Mouse (Mus musculus) forebrain, embryonic 13.5 days (tissue): ENCODE measurements at regions not wholly inside any gene's neighbourhood (a gene's known extent, or its start where the extent isn't known, plus 50 kb on each side); places are given as distances from the start of the nearest gene placed in this dataset.
"Not testable (repeated sequence)": the region's sequence is repeated elsewhere in the genome, so short reads cannot be mapped to it uniquely, and the experiment has no call there.

Experiments used
- ATAC-seq: fragments of 200-750 bp; cut with Nextera tagmentation; 2 replicates; pipeline ENCODE4 v1.8.0; 2017
- H3K27ac ChIP-seq: fragments of 300-500 bp; sonication (generic); 2 replicates; pipeline ENCODE4 v1.5.1; 2015; ENCODE audit warnings: inconsistent platforms, mild to moderate bottlenecking, moderate library complexity
- H3K27me3 ChIP-seq: fragments of 300-500 bp; sonication (generic); 2 replicates; pipeline ENCODE4 v1.6.1; 2015; ENCODE audit warnings: mild to moderate bottlenecking, inconsistent platforms
- H3K36me3 ChIP-seq: fragments of 300-500 bp; sonication (generic); 2 replicates; pipeline ENCODE4 v1.6.1; 2015; ENCODE audit warnings: mild to moderate bottlenecking, inconsistent platforms; ENCODE audit not compliant: poor library complexity, severe bottlenecking
- H3K4me1 ChIP-seq: fragments of 300-500 bp; sonication (generic); 2 replicates; pipeline ENCODE4 v1.6.1; 2015; ENCODE audit warnings: inconsistent platforms
- H3K4me2 ChIP-seq: fragments of 300-500 bp; sonication (generic); 2 replicates; pipeline ENCODE4 v1.6.1; 2015; ENCODE audit warnings: inconsistent platforms, mild to moderate bottlenecking, moderate library complexity
- H3K4me3 ChIP-seq: fragments of 300-500 bp; sonication (generic); 2 replicates; pipeline ENCODE4 v1.5.1; 2015; ENCODE audit warnings: mild to moderate bottlenecking, inconsistent platforms
- H3K9ac ChIP-seq: fragments of 300-500 bp; sonication (generic); 2 replicates; pipeline ENCODE4 v1.6.1; 2015; ENCODE audit warnings: mild to moderate bottlenecking, inconsistent platforms
- H3K9me3 ChIP-seq: fragments of 300-500 bp; sonication (generic); replicated peaks from 2 replicates; pipeline ENCODE4 v1.6.1; 2016; ENCODE audit warnings: inconsistent platforms
- WGBS: fragments of 180-500 bp; shearing (Covaris S2); methylation state at CpG from one replicate; pipeline ENCODE4 v1.1.7; 2015; 5-methylcytosine and 5-hydroxymethylcytosine counted together

DNA sequence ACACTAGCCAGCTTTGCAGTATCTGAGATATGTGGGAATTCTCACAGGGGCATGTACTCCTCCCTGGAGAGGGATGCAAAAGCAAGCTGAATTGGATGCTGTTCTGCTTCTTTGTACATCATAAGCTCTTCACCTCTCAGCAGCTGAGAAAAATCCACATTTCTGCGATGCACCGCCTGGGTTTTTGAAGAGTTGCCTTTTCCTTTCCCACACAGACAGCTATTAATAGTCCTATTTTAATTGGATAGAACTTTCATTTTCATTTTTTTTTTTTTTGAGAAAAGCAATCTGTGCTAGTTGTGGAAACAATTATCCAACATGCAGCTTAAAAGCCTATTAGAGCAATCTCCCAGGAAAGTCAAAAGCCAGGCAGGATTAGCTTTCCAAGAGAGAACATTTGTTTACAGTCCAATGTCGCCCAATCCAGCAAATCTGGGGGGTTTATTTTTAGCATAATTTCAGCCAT lies 105.2 kb upstream of the Gucy1a1 start:
- ATAC-seq, result peak; percentile 41; the same call in 1 of the 2 replicates
- Histone ChIP-seq H3K4me1 (no peaks in the 10 kb centered on the region), H3K36me3 (no peaks in the 10 kb centered on the region), H3K27me3 (no peaks in the 10 kb centered on the region), H3K9ac (no peak overlapping the region), H3K9me3 (no peaks in the 10 kb centered on the region), H3K4me3 (no peak overlapping the region), H3K27ac (peak overlapping the region; percentile 59; the same call in 1 of the 2 replicates), H3K4me2 (no peak overlapping the region)
- WGBS, result 48% methylated on average over 3 of the region's 3 CpGs

- H3K27ac ChIP-seq, result peak overlapping the region; percentile 59
- no peaks in the 10 kb centered on the region for H3K27me3 ChIP-seq
- no peaks in the 10 kb centered on the region for H3K36me3 ChIP-seq
- H3K9me3 ChIP-seq, result no peaks in the 10 kb centered on the region
- 55% methylated on average over 6 of the region's 6 CpGs for WGBS
- no peaks in the 10 kb centered on the region for H3K4me1 ChIP-seq
- no peak overlapping the region for H3K4me2 ChIP-seq
- ATAC-seq, result peak; percentile 68
- no peak overlapping the region for H3K4me3 ChIP-seq
- H3K9ac ChIP-seq, result no peak overlapping the region
Measured at GRCm38 (mm10) chr3:82249968-82250795, 104.6 kb upstream of the Gucy1a1 start.

DNA sequence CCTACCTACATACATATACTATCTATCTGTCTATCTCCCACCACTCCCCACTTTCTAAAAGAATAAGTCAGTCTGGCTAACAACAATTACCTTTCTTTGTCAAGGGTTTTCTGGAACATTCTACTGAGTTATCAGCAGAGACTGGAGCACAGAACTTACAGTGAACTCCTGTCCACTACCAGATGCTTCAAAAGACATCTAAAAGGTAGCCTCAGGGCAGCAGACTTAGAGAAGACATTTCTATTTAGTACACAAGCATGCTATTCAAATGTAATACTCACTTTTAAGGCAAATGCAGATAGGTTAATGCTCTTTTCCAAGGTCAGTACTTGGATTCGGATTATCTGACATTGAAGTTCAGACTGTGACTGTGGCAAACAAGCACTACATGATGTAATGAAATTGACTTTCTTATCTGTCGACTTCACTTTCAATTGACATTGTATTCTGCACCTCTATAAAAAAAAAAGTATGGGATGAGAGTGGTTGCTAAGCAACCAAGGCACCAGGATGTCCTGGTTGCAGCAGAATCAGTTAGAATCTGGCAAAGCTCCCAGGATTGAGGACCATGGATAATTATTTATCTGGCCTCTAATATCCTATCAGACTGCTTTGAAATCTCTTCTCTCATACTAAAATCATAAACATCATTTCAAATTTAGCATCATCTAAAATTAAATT lies 90.9 kb upstream of the Gucy1a1 start:
- WGBS, result 55% methylated on average over 2 of the region's 2 CpGs
- no peaks in the 10 kb centered on the region for H3K36me3 ChIP-seq
- H3K9me3 ChIP-seq, result no peaks in the 10 kb centered on the region
- no peak overlapping the region for H3K4me2 ChIP-seq
- no peaks in the 10 kb centered on the region for H3K27me3 ChIP-seq
- H3K4me1 ChIP-seq, result no peaks in the 10 kb centered on the region
- H3K4me3 ChIP-seq, result no peak overlapping the region
- ATAC-seq, result peak; percentile 59
- no peak overlapping the region for H3K27ac ChIP-seq
- no peak overlapping the region for H3K9ac ChIP-seq

DNA sequence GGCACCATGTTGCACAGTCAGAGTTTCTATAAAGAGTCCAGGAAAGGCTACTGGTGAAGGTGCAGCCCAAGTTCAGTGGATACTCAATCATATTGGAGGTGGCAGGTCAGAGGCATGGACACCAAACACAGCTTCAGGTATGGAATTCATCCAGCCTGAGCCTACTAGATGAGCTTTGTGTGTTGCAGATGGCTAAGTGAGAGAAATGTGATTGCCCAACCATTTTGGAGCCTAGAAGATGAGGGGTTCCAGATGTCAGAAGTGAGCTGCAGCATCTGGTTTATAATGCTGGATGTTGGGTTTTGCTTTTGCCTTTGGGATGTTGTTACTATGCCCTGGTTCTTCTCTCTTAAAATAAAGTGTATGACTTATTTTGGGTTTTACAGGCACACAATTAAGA lies 88.7 kb upstream of the Gucy1a1 start:
- H3K9ac ChIP-seq, result no peak overlapping the region
- H3K27ac ChIP-seq, result no peak overlapping the region
- no peaks in the 10 kb centered on the region for H3K4me1 ChIP-seq
- no peaks in the 10 kb centered on the region for H3K36me3 ChIP-seq
- no peak for ATAC-seq
- H3K4me3 ChIP-seq, result no peak overlapping the region
- H3K27me3 ChIP-seq, result no peaks in the 10 kb centered on the region
- no peaks in the 10 kb centered on the region for H3K9me3 ChIP-seq
- no peak overlapping the region for H3K4me2 ChIP-seq

GRCm38 (mm10) chr3:82223379-82223778 lies 77.8 kb upstream of the Gucy1a1 start:
- Histone ChIP-seq H3K4me2 (no peak overlapping the region), H3K4me1 (no peaks in the 10 kb centered on the region), H3K27ac (no peak overlapping the region), H3K27me3 (no peaks in the 10 kb centered on the region), H3K4me3 (no peak overlapping the region), H3K9ac (no peak overlapping the region), H3K9me3 (no peaks in the 10 kb centered on the region), H3K36me3 (no peaks in the 10 kb centered on the region)
- 89% methylated on average over 1 of the region's 1 CpGs for WGBS
- no peak for ATAC-seq

DNA sequence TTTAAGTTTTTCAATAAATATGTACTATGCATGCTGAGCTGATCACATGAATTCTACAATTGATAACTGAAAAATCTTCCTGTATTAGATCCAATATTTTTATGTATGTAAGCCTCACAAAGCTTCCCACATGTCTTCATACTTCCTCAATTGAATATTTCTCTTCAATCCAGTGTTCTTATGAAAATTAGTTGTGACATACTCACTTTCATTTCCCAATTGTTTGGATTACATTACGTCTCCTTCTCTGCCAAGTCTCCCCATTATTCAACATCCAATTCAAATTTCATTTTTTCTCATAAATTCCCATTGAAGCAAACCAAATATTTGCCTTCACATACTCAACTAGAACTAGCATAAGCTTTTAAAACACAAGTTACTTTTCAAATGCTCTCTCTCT lies 76.3 kb upstream of the Gucy1a1 start:
- no peak for ATAC-seq
- Histone ChIP-seq H3K27ac (no peak overlapping the region), H3K4me2 (no peak overlapping the region), H3K9me3 (no peaks in the 10 kb centered on the region), H3K27me3 (no peaks in the 10 kb centered on the region), H3K36me3 (no peaks in the 10 kb centered on the region), H3K4me3 (no peak overlapping the region), H3K9ac (no peak overlapping the region), H3K4me1 (no peaks in the 10 kb centered on the region)
- WGBS, result 96% methylated on average over 1 of the region's 1 CpGs

DNA sequence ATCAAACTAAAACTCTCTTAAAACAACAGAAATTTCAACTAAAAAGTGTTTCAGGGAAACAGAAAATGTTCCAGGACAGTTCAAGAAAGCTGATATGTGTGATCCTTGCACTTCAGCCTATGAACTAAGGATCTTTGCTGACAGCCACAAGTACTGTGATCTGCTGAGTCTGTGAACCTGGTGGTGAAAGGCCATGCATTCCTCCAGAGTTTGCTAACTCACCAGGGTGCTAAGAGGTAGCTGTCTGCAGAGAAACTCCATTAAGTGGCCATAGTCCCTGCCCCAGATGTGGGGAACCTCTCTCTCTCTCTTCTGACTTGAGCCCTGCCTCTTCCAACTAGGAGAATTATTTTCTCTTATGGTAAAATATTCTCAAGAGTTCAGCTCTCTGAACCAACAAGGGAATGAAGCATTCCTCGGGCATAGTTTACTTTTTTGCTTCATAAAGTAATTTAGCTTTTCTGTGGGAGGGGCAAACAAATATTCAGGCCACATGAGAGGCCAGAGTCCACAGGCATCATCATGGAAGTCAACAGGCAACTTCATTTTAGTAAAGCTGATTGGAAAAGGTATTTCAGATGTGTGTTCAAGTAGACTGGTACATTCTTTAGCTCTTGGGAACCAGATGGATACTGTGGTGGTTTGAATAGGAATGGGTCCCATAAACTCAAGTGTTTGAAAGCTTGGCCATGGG lies 73.8 kb upstream of the Gucy1a1 start:
- not testable (repeated sequence) for H3K4me2 ChIP-seq, H3K36me3 ChIP-seq, H3K9ac ChIP-seq, H3K4me3 ChIP-seq, H3K27me3 ChIP-seq, ATAC-seq, H3K4me1 ChIP-seq, H3K27ac ChIP-seq, H3K9me3 ChIP-seq
- 74% methylated on average over 1 of the region's 1 CpGs for WGBS

DNA sequence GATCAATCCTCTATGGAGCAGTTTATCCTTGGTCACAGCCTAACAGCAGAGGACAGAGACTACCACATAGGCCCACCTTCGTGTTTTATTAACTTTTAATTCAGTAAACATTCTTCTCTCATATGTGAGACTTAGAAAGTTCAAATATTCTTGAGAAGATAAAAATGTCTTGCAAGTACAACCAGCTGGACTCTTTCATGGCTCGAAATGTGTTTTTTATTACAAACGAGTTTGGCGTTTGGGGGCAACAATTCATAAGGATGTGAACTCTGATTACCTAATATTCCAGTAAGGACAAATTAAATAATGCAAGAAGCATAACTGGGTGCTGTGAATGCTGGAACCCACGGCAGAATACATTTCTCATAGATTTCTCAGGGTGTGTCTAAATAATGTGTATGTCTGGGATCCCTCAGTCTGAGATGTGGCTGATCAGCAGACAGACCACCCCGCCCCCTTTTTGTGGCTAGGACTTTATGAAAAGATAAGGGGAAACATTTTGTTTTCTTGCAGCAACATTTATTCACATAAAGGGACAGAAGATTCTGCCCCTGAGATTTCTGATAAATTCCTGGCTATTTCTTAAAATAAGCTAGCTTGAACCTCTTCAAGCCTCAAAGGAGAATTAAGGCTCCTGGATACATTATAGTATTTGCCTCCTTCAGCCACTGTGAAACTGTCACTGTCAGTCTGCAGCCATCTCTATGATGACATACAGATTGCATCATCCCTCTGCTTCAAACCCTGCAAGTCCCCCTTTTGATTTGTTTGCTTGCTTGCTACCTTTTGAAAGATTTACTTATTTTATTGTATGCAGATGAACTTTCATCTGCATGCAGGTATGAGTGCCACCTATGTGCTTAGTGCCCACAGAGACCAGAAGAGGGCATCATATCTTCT lies 69.2 kb upstream of the Gucy1a1 start:
- Histone ChIP-seq H3K9ac (no peak overlapping the region), H3K27ac (no peak overlapping the region), H3K4me2 (no peak overlapping the region), H3K4me1 (no peaks in the 10 kb centered on the region), H3K36me3 (no peaks in the 10 kb centered on the region), H3K9me3 (no peaks in the 10 kb centered on the region), H3K4me3 (no peak overlapping the region), H3K27me3 (no peaks in the 10 kb centered on the region)
- no peak for ATAC-seq
- 88% methylated on average over 6 of the region's 6 CpGs for WGBS

DNA sequence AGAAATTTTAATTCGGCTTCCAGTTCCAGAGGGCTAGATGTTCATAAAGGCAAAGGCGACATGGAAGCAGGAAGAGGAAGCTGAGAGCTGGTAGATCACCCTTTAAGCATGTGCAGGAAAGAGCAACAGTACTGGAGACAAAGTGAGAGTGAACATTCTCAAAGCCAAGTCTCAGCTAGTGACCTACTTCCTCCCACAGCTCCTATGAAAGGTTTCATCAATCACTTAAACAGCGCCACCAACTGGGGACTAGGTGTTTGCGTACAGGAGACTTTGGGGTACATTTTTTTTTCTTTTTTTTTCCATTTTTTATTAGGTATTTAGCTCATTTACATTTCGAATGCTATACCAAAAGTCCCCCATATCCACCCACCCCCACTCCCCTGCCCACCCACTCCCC lies 61.7 kb upstream of the Gucy1a1 start:
- H3K36me3 ChIP-seq, result no peaks in the 10 kb centered on the region
- H3K4me1 ChIP-seq, result no peaks in the 10 kb centered on the region
- H3K9me3 ChIP-seq, result no peaks in the 10 kb centered on the region
- 89% methylated on average over 5 of the region's 5 CpGs for WGBS
- no peak overlapping the region for H3K27ac ChIP-seq
- H3K27me3 ChIP-seq, result no peaks in the 10 kb centered on the region
- H3K4me2 ChIP-seq, result no peak overlapping the region
- no peak for ATAC-seq
- no peak overlapping the region for H3K9ac ChIP-seq
- H3K4me3 ChIP-seq, result no peak overlapping the region
